Mouse (Mus musculus) embryo, embryonic 9.5 days (tissue): ENCODE measurements around the gene Rhbdd1.

Experiments
- DNase-seq: peaks from one replicate; pipeline ENCODE4 v3.0.0-alpha.2; 2017; ENCODE audit errors: extremely low spot score

Rhbdd1 gene

DNA sequence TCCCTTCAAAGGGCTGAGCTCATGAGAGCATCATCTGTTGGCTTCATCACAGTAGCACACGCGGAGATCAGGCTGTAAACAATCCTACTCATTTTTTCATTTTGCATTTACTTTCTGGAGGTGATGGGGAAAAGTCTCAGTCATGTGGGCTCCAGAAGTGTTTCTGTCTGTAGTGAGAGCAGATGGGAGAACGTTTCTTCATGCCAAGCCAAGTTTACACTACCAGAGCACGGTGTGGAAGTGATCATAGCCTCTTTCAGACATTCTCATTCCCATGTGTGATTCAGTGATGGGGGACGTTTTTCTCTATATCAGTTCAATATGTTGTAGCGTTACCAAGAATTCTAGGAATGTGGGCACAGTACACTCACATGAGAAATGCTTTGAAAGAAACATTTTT is 45.9 kb downstream of the Rhbdd1 start:
- no peak for DNase-seq

DNA sequence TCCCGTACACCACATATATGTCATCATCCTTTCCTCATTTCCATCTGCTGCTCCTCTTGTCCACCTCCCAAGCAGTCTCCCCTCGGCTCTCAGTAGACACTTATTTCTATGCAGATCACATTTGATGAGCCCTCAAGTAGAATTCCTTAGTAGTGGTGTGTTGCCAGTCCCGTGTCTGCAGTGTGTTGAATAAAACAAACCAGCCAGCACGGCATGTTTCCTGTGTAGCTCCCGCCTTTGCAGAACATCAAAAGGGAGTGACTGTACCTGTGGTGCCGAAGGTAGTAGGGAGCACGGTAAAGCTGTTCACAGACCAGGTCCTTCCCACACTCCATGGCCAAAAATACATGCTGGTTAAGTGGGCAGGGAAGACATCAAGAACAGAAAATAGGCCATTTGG is 47.8 kb downstream of the Rhbdd1 start:
- no peak for DNase-seq

DNA sequence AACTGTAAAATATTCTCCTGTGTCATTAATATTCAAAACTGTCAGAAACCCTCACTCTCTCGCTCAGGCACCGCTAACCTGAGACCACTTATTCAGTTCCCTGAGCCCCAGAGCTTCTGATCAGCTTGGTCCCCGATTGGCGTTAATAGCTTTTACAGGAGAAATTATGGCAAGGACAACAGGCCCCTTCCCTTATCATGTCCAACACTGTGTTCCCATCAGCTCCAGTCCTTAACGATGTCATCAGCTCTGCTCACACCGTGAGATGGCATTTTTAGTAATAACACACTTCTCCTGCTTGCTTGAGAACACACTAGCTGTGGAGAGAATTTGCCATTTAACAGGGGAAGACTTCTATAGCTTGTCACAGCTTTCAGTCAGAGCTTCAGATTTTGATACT is 48.2 kb downstream of the Rhbdd1 start:
- DNase-seq: no peak

DNA sequence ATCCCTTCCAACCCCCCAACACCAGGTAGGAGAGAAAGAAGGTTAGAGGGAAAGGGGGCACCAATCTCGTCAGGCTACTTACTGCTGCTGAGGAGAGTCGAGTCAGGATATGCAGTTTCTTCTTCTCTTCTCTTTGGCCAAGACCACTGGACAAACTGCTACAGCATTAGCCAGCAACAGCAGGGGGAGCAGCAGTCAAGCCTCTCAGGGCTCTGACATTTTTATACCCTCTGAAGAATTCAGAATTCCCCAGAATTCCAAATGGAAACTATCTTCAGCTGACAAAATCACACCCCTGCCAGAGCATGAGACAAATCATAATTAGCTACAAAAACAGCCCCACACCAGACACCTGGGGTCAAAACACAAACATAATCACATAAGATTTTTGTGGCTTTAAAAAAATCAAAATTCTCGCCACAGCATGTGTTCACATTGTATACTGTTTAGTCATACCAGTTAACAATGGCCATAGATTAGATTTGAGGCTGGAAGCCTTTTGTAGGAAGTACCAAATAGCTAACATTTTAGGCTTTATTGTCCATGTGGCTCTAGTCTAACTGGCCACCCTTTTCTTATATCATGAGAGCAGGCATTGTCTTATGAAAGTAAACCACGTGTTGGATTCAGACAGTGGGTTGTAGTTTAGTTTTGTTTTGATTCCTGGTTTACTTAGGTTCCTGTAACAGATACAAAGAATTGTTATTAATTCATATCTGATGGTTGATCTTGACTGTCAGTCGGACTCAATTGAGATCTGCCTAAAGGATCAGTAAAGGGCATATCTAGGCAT is 55.6 kb downstream of the Rhbdd1 start:
- DNase-seq: no peak

DNA sequence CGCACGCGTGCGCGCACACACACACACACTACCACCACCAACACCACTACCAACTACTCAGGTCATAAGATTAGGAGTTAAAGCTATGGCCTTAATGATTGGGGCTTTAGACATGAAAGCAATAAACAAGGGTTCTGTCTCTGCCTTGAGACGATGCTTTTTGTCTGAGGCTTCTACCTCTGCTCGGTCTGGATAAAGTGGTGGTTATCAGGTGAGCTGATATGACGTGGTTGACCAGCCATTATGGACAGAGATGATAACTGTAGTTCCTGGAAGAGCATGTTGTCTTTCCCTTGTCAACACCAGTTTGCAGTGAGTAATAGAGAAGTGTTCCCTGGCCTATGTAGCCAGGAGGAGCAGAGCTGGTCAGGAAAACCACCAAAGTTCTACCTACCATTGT is 57.7 kb downstream of the Rhbdd1 start:
- no peak for DNase-seq

DNA sequence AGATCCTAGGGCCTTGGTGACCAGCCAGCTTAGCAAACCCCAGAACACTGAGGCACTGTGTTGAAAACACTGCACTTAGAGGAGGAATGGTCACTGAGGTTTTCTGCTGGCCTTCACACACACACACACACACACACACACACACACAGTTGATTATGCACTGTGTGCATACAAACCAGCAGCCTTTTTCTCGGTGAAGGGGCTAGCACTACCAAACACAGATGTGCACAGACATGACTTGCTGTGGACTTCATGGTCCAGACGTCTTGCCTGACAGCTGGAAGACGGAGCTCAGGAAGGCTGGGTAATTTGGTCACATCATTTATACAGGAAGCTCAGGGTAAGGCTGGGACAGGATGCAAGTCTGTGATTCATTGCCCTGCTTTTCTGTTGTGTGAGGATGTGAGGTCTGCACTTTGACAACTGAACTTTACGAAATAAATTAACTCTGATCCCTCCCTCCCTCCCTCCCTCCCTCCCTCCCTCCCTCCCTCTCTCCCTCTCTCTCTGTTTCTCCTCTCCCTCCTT is 58.6 kb downstream of the Rhbdd1 start:
- no peak for DNase-seq

DNA sequence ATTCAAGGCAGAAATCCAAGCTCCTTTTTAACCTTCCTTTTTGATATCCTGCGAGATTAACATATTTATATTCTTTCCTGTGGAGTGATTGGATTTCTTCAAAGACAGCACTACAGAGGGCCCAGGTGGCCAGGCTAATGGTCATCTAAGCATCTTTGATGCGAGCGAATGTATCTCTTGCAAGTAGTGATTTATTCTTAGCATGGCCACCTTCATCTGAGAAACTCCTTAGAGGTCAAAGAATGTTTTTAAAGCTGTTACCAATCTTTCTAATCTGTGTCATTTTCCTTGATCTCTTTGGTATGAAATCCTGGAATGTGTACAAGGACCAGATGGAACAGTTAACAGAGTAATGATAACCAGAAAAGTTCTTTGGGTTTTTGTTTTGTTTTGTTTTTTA is 59.2 kb downstream of the Rhbdd1 start:
- DNase-seq: no peak

DNA sequence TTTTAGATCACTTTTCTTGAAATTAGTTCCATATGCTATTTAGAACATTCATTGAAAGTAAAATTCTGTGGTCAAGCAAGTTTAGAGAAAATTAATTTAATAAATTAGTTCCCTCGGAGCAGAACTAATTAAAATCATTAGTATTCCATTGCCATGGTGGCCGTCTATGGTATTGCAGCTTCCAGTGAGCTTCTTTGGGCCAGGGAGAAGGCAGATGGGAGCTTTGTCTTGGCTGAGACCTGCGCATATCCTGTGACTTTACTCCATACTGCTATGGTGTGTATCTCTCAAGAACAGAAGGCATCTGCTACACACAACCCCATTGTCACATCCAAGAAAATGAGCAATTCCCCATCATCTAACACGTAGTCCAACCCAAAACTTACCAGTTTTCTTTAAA is 65.7 kb downstream of the Rhbdd1 start:
- DNase-seq: no peak

DNA sequence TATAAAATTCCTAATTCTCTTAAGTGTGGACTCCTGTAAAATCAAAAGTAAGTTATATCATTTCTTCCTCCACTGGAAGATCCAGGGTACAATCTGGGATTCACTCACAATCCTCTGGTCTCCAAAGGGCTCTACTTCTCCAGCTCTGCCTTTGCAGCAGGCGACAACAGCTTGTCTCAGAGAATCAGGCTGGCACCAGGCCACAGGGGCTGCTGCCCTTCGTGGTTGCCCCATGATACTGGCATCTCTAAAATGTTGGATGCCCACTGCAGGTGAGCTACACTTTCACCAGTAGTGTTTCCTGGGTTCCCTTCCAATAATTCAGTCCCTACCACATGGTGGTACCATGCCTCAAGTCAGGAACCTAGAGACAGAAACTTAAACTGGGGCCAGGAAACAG is 67.9 kb downstream of the Rhbdd1 start:
- no peak for DNase-seq

DNA sequence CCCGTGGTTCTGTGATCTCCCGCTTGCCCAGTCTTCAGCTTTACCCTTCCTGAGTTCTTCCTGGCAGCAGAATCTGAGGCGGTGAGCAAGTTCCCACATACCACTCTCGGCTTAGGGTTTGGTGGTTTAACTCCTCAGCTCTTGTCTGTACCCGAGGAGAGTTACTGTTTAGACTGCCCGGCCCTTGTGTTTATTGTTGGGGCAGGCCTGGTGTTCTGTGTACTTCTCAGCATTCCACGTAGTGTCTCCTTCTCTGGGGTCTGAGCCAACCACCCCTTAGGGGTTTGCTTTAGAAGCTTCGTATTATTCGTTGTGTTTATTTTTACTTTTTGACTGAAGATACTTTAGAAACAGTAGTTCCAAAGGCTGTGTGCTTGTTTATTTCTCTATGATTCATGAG is 68.8 kb downstream of the Rhbdd1 start:
- DNase-seq: no peak

DNA sequence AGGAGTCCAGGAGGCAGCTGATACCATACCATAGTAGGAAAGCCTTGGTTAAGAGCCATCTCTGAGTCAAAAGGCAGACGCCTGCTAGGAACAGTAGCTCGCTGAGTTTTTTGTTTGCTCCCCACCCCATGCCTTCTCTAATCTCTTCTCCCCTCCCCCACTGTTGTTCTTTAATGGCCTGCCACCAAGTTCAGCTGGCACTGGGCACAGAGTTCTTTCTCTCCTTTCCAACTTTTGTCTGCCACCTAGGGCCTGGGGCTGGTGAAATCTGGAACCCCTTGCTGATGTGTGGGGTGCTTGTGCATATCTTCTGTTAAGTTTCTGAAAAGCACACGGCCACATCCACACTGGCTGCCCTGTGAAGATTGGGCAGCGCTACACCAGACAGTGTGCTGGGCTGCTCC is 69.6 kb downstream of the Rhbdd1 start:
- no peak for DNase-seq

DNA sequence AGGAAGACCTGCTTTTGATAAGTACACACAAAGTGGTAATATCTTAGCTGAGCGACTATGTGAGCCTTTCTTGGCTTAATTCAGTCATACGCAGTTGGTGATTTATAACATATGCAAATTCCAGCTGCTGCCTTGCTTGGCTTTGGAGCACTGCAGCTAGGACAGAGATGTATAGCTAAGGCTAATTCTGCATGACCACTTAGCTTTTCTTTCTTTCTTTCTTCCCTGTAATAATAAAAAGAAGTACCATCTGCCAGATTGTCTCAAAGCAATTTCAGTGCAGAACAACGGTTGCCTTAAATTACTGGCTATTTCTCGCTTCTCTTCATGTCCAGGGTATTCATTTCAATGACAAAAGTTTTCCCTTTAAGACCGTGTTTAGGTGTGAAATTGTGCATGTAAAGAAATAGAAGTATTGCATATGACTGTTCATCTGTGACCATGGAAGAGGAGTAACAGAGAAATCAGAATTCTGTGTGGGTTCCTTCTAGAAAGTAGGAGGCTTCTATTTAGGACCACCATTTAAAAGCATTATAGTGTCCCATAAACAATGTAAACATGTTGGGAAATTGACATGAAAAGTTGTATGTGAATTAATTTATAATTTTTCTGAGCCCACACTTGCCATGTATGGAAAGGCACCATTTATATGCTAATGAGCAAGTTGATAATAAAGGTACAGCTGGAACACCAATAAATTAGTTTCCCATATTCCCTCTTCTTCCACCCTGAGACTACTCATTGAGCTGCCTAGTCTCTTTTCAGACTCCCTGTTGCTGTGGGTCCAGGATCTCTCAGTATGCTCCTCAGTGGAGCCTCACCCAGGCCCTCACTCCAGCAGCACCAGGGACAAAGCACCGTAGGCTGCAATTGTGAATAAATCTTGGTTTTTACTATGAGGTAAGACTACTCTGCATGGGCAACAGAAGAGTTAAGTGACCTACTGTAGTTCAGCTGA is 70.8 kb downstream of the Rhbdd1 start:
- DNase-seq: no peak

DNA sequence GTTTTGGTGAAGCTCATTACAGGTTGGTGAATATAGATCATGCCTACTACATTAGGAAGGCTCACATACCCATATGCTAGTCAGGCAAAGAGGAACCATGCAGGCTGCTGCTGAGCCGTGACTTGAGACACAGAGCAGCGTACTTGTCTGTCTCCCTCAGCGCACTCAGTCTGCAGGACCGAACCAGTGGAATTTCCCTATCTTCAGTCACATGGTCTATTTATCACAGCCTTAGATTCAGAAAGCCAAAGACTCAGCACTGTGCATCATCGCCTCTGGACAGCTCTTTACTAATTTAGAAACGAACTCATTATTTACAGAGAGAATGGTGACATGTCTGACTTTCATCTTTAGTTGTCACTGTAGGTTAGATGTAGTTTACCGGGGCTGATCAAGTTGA is 73.1 kb downstream of the Rhbdd1 start:
- DNase-seq: no peak

DNA sequence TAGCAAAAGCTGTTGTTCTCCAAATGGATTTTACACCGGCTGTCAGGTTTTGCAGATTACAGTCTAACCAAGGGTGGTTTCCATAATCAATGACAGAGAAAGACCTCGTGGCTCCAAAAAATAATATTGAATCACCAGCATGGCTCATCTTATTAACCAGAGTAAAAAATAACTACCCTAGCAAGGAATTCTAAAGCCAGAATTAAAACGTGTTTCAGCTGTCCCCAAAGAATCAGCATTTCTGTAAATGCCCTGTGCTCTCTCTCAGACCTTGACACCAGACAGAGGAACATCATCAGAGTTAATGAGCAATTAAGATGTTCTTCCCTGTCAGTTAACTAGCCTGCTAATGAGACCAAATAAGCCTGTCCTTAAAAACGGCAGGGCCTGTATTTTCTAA is 79.1 kb downstream of the Rhbdd1 start:
- DNase-seq: no peak

DNA sequence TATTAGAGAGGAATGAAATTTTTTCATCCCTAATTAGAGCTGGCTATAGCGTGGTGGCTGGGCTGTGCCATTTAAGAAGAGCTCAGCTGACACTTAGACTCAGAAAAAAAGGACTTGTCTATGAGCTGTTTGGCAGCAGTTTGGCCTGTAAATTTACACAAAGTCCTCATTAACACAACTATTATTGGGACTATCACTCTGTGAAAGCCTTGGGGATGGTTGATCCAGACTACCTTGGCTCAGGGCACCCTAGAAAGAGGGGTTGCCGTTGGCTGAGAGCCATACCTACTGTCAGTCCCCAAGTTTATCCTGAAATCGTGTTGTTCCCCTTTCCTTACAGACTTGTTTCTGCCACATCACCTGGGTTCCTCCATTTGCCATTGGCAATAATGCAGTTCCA is 91.5 kb downstream of the Rhbdd1 start:
- no peak for DNase-seq

DNA sequence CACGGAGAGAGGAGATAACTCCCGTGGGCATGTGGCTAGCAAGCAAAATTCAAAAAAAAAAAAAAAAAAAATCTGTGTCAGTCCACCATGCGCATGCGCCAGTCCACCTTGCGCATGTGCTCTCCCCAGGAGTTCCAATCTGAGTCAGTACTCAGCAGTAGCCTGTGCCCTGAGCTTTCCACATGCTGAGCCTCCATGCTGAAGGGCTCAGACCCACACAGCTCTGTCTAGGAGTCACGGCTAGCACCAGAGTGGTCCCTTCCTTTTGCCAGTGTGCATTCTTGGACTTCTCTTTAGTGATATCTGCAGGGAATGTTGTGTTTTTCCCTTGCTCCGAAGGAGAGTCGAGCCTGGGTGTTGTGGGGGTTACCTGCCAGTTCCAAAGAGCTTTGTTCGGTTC is 93.0 kb downstream of the Rhbdd1 start:
- no peak for DNase-seq

DNA sequence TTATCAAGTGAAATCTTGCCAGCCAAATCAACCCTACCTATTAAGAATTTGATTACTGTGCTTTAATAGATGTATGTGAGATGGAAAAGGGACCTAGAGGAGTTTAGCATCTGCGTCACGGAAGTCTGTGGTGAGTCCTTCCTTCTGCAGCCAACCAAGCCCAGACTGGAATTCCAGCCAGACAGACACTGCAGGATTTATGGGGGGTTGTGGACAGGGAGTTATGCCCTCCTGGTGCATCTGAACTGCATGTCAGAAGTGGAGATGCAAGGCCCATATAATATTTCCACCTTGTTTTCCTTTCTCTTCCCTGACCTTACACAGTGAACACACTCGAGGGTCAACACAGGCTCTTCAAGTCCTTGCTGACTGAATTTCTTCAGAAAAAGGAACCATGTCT is 94.3 kb downstream of the Rhbdd1 start:
- DNase-seq: no peak

DNA sequence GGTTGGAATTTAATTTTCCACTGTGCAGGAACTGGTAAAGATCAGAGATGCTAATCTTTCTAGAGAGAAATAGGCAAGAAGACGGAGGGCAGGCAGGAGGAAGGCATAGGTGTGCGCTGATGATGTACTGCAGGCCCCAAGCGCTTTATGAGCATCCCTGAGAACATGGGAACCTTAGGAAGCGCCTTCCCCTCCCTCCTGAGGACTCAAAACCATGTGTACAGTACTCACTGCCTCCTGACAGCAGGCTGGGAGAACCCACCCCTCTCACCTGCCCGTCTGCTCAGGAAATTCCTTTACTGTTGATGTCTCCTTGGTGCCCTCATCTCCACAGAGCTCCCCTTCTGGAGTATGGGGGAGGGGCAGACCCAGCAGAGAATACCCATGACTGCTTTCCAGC is 95.3 kb downstream of the Rhbdd1 start:
- DNase-seq: no peak

DNA sequence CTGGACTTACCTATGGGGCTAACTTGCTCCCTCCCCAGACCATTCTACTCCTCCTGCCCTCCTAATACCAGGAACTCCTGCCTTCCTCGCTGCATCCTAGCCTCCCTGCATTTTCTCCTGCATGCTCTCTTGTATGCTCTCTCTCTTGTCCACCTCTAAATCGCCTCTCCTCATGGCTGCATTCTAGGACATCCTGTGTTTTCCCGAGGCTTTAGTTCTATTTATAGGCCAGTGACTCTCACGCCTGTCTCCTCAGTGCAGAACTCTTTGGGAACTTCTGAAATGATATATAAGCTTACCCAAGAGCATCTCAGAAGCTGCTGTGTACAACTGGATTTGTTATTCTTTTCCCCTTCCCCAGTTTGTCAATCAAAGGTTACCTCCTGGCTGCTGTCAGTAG is 95.8 kb downstream of the Rhbdd1 start:
- no peak for DNase-seq

DNA sequence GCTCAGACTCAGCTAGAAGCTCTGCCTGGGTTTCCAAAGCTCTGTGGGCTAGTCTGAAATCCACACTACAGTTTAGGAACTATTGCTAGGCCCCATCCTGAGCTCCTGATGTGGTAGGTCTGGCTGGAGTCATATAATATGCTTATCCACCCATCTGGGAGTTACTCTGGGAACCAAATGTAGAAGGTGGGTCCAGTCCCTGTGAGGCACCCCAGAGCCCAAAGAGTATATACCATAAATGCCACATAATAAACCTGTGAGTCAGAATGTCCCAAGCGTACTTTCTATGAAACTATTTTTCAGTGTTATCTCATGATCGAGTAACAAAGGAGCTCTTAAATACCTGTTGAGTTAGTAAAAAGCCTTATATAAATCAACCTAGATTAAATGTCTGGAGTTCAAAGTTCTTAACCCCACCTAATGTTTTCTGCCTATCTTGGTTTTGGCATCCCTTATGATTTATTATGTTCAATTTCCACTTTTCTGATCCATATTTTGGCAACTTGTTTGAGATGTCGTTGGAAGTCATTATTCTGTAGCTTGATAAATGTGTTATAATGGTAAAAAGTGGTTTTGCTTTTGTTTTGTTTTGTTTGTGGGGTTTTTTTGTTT is 98.3 kb downstream of the Rhbdd1 start:
- no peak for DNase-seq

DNA sequence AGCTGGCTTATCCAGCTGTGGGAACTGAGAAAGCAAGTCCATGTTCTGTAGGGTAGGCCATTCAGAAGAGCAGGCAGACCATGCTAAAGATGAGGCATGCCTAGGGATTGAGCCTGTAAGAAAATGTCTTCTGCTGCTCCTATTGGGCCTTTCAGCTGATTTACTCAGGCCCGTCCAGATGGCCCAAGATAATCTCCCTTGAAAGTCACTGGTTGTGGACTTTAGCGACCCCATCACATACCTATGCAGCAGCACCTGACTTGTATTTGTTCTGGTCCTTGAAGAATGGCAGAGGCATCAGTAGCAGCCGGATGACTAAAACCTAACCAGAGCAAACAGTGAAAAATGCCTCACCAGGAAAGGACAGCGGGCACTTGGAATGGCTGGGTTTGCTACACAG is 99.4 kb downstream of the Rhbdd1 start:
- no peak for DNase-seq

DNA sequence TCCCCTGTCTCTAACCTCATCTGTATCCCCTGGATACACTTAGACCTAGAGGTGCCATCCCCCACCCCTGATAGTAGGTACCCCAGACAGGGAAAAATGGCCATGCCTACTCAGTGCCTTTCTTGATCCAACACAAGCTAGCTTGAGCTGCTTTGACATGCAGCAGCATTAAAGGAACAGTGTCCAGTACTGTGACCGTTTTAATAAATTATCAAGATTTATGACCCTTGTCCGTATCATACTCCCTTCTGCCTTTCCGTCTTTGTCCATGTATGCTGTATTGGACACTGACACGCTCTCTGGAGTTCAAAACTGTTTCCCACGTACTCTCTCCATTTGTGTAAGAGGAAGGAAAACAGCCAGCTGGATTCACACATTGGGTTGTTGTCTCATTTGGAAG is 111.5 kb downstream of the Rhbdd1 start:
- no peak for DNase-seq
